1 mouse cellular context compared by ENCODE assay signal in the genomic region with DNA sequence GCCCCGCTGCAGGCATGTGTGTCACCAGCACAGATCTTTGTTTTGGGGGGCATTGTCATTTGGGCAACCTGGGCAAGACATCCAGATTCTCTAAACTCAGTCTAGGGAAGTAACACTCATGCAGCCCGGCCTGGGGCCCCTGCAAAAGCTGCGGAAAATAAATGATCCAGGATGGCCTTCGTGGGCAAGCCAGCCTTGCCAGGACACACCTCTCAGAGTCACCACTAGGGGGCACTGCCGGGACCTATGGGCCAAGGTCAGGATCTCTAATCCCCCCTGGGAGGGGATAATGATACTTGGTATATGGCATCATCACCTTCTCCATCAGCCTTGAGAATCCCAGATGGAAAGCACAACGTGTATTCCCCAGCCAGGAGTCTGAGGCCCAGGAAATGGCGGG.
A peak's percentile ranks its signal among the peaks of the same experiment; 100 is the strongest.
TF ChIP-seq lines count a peak whose summit lies in the region.

No protein-coding gene starts in this region.

TF ChIP-seq in CH12.LX, 34 proteins besides CTCF, POLR2A, EP300 and RAD21:
- TF ChIP-seq KAT2A (IDR thresholded peaks at IDR 0.05; ENCODE audit: insufficient replicate concordance, low read length) (no peak), SIN3A (IDR thresholded peaks at IDR 0.05; ENCODE audit: low read length) (no peak), ETS1 (conservative IDR thresholded peaks at IDR 0.05; ENCODE audit: low read depth, low read length) (no peak), SMC3 (IDR thresholded peaks at IDR 0.05; ENCODE audit: low read depth, low read length) (peak; percentile 70)
TF ChIP-seq in CH12.LX: peak in this region for 1.
